In the genomic region with DNA sequence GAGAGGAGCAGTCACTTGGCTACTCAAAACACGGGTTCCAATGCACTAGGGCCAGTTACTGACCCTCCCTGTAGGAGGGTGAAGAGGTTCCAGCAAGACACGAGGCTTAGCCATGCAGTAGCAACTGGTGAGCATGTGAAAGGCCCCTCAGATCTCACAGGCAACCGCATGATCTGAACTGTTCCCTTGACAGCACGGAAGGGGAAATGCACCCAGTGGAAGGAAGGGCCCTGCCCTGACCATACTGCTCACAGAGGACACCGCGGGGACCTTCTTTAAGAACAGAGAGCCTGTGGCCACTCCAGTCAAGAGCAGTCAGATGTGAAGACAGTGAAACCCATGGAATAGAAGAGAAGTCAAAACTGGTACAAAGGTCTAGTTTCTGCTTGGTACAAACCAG, we compare ENCODE assay signal across 20 mouse cellular contexts. TPM values are rescaled to one million over a fixed set of nuclear protein-coding genes. Genes with fewer than 3 reads are reported as not detected.
DNase-seq lines count a peak whose midpoint lies in the region; ATAC-seq lines count a peak whose summit lies in the region.
"Had no signal": no experiment of that assay in that cellular context is flagged by ENCODE, and none has a peak within 500 bp of the region (broad histone marks: within the 10 kb centered on the region; RNA-seq: fewer than 3 reads in every experiment).

No protein-coding gene starts in this region.

- no peaks in the 10 kb centered on the region for H3K27me3 ChIP-seq in kidney, embryonic 16.5 days (ENCODE audit: insufficient read depth, low read length)
- H3K27me3 ChIP-seq: heart, embryonic 12.5 days; stomach, embryonic 15.5 days had no signal

- 76% methylated on average over 6 of the region's 6 CpGs for WGBS in kidney, embryonic 16.5 days

- no peaks in the 10 kb centered on the region for H3K9me3 ChIP-seq in kidney, embryonic 16.5 days (ENCODE audit: low read length)
- H3K9me3 ChIP-seq: embryonic facial prominence, embryonic 10.5 days; heart, embryonic 12.5 days; stomach, embryonic 15.5 days had no signal

- no peak overlapping the region for H3K4me3 ChIP-seq in kidney, embryonic 16.5 days (ENCODE audit: low read length)
- H3K4me3 ChIP-seq: embryonic facial prominence, embryonic 10.5 days; erythroblast, embryonic 14.5 days; heart, embryonic 12.5 days; layer of hippocampus, adult 2 months; stomach, embryonic 15.5 days had no signal

- peak; percentile 50 for DNase-seq in lung, postnatal 36 days
- DNase-seq in lung, postnatal 10 days, result no peak
- peak; percentile 11 for DNase-seq in thymus, postnatal 25 days
- DNase-seq: adrenal gland, adult 8-10 months; cerebellum, postnatal 14 days; gastrocnemius, postnatal 14 days; kidney, adult 8-10 months; lung, postnatal 4 days; right cerebral cortex, adult 18-20 months had no signal

- H3K27ac ChIP-seq in kidney, embryonic 16.5 days (ENCODE audit: low read length), result no peak overlapping the region
- H3K27ac ChIP-seq: embryonic facial prominence, embryonic 10.5 days; layer of hippocampus, adult 2 months; stomach, embryonic 15.5 days had no signal

- no peak overlapping the region for H3K4me2 ChIP-seq in kidney, embryonic 16.5 days (replicated peaks; ENCODE audit: low read depth, low read length)
- H3K4me2 ChIP-seq: heart, embryonic 12.5 days; stomach, embryonic 15.5 days had no signal

- peaks cover 6% of the 10 kb centered on the region; the same call in 1 of the 2 replicates for H3K4me1 ChIP-seq in kidney, embryonic 16.5 days (ENCODE audit: insufficient read depth, low read length)
- H3K4me1 ChIP-seq: stomach, embryonic 15.5 days had no signal

- peak; percentile 49 for ATAC-seq in granulocyte monocyte progenitor cell, adult 5-6 weeks (replicated peaks; ENCODE audit: poor library complexity, severe bottlenecking)
- peak; percentile 57 for ATAC-seq in megakaryocyte, adult 5-6 weeks (ENCODE audit: poor library complexity, severe bottlenecking)
- ATAC-seq in megakaryocyte-erythroid progenitor cell, adult 5-6 weeks (replicated peaks; ENCODE audit: low FRiP score, low TSS enrichment, poor library complexity, severe bottlenecking), result no peak
- no peak for ATAC-seq in erythroid progenitor cell, adult 5-6 weeks (replicated peaks; ENCODE audit: low FRiP score, poor library complexity, severe bottlenecking)
- ATAC-seq in kidney, embryonic 16.5 days (ENCODE audit: low FRiP score, low TSS enrichment), result no peak
- ATAC-seq: midbrain, embryonic 16.5 days had no signal

- H3K9ac ChIP-seq in kidney, embryonic 16.5 days (replicated peaks; ENCODE audit: low read length), result no peak overlapping the region
- H3K9ac ChIP-seq: heart, embryonic 12.5 days; stomach, embryonic 15.5 days had no signal

- H3K36me3 ChIP-seq in kidney, embryonic 16.5 days (ENCODE audit: insufficient read depth, low read length), result no peaks in the 10 kb centered on the region
- H3K36me3 ChIP-seq: heart, embryonic 12.5 days; stomach, embryonic 15.5 days had no signal

RNA-seq across cellular contexts. Expression of a gene that starts 48.6 kb away (rescaled TPM):
- 14.3 and 19.0 TPM in 2 replicates for total RNA-seq in granulocyte monocyte progenitor cell, adult 5-6 weeks (2014; fragmentation: Nextera tagmentation)
- 25.0 and 25.8 TPM in 2 replicates for total RNA-seq in granulocyte monocyte progenitor cell, adult 5-6 weeks (2017)
- total RNA-seq in megakaryocyte, adult 5-6 weeks (2015), result 152 and 159 TPM in 2 replicates
- 244 and 250 TPM in 2 replicates for total RNA-seq in megakaryocyte, adult 5-6 weeks (2017)
- 52.0 and 57.5 TPM in 2 replicates for total RNA-seq in megakaryocyte-erythroid progenitor cell, adult 5-6 weeks (2014; fragmentation: Nextera tagmentation)
- total RNA-seq in megakaryocyte-erythroid progenitor cell, adult 5-6 weeks (2017), result 55.2 and 63.8 TPM in 2 replicates
- 98.7 and 158 TPM in 2 replicates for total RNA-seq in erythroid progenitor cell, adult 5-6 weeks (2015; ENCODE audit: low replicate concordance)
- 88.5 and 131 TPM in 2 replicates for total RNA-seq in erythroid progenitor cell, adult 5-6 weeks (2017; ENCODE audit: low replicate concordance)
- polyA plus RNA-seq in kidney, embryonic 16.5 days (2015; fragmentation: Nextera tagmentation; extraction: Ambion mirVana), result 2.7 and 2.8 TPM in 2 replicates

Comparison
In these comparisons a context has a peak if more than half of its experiments do, and no peak if none do; other contexts are left out.
1. ATAC-seq: peak in granulocyte monocyte progenitor cell, adult 5-6 weeks (single experiment) and megakaryocyte, adult 5-6 weeks (single experiment); none in megakaryocyte-erythroid progenitor cell, adult 5-6 weeks (single experiment), erythroid progenitor cell, adult 5-6 weeks (single experiment) and kidney, embryonic 16.5 days (single experiment).